In genomic region chr3:55449148-55449547, GRCm38 (mm10) we compare ENCODE assay signal across 39 mouse cellular contexts. TPM values are rescaled to one million over a fixed set of nuclear protein-coding genes. Genes with fewer than 3 reads are reported as not detected.
DNase-seq lines count a peak whose midpoint lies in the region; ATAC-seq and TF ChIP-seq lines count a peak whose summit lies in the region.
"Had no signal": no experiment of that assay in that cellular context is flagged by ENCODE, and none has a peak within 500 bp of the region (broad histone marks: within the 10 kb centered on the region; RNA-seq: fewer than 3 reads in every experiment).

No protein-coding gene starts in this region.

- TF ChIP-seq CTCF in kidney, postnatal 0 days (IDR thresholded peaks at IDR 0.05; ENCODE audit: low read depth) = peak; percentile 18; the same call in 1 of the 2 replicates
- peak; percentile 50 for TF ChIP-seq CTCF in midbrain, postnatal 0 days (IDR thresholded peaks at IDR 0.05)
- TF ChIP-seq CTCF in Patski (IDR thresholded peaks at IDR 0.05) = peak; percentile 53
- TF ChIP-seq CTCF in cortical plate, adult 2 months (IDR thresholded peaks at IDR 0.05; ENCODE audit: extremely low read depth, insufficient read depth, low read length) = peak; percentile 27; the same call in 1 of the 2 replicates

- no peak for DNase-seq in kidney, postnatal 0 days (ENCODE audit: low spot score)
- DNase-seq in kidney, postnatal 25 days = no peak
- DNase-seq in midbrain, postnatal 0 days (ENCODE audit: low spot score) = no peak
- no peak for DNase-seq in Patski (ENCODE audit: low read depth, low spot score)
- no peak for DNase-seq in urinary bladder, postnatal 14 days (ENCODE audit: low spot score)
- DNase-seq in adrenal gland, postnatal 36 days = no peak
- DNase-seq: adrenal gland, postnatal 10 days; cerebellum, adult 11-12 months; gastrocnemius, adult 2 months; gastrocnemius, postnatal 36 days; heart, adult 18-20 months; kidney, adult 2 months; liver, embryonic 13.5 days; lung, embryonic 14.5 days; lung, postnatal 14 days; right cerebral cortex, adult 18-20 months; spleen, adult 18-20 months had no signal

- no peak for ATAC-seq in kidney, postnatal 0 days (replicated peaks; ENCODE audit: low FRiP score, low read depth)
- ATAC-seq in midbrain, postnatal 0 days (ENCODE audit: low FRiP score) = no peak
- ATAC-seq in midbrain, embryonic 16.5 days = no peak
- no peak for ATAC-seq in Patski
- ATAC-seq: forebrain, embryonic 15.5 days; midbrain, embryonic 15.5 days had no signal

- POLR2A ChIA-PET in Patski (lab: Charles Lee) = no interaction called here

- no peak overlapping the region for H3K4me2 ChIP-seq in kidney, postnatal 0 days (ENCODE audit: low read length)
- no peak overlapping the region for H3K4me2 ChIP-seq in midbrain, postnatal 0 days (ENCODE audit: low read depth, low read length, poor library complexity, severe bottlenecking)
- no peak overlapping the region for H3K4me2 ChIP-seq in midbrain, embryonic 16.5 days (ENCODE audit: low read length)
- H3K4me2 ChIP-seq: forebrain, embryonic 15.5 days; heart, embryonic 12.5 days; hindbrain, embryonic 15.5 days; limb, embryonic 13.5 days; liver, embryonic 13.5 days; lung, embryonic 14.5 days; midbrain, embryonic 15.5 days; neural tube, embryonic 12.5 days had no signal

- no peaks in the 10 kb centered on the region for H3K4me1 ChIP-seq in kidney, postnatal 0 days (replicated peaks; ENCODE audit: insufficient read depth, low read length)
- no peaks in the 10 kb centered on the region; the same call in 1 of the 2 replicates for H3K4me1 ChIP-seq in midbrain, postnatal 0 days (ENCODE audit: insufficient read depth, low read length)
- H3K4me1 ChIP-seq in midbrain, embryonic 16.5 days (ENCODE audit: control insufficient read depth, insufficient read depth, low read length) = no peaks in the 10 kb centered on the region
- H3K4me1 ChIP-seq in cortical plate, adult 2 months (ENCODE audit: control insufficient read depth, insufficient read depth, low read length) = peaks cover 15% of the 10 kb centered on the region
- H3K4me1 ChIP-seq: heart, embryonic 12.5 days; limb, embryonic 13.5 days; liver, embryonic 13.5 days; midbrain, embryonic 10.5 days; midbrain, embryonic 15.5 days; neural tube, embryonic 12.5 days had no signal

- no peaks in the 10 kb centered on the region for H3K36me3 ChIP-seq in kidney, postnatal 0 days (ENCODE audit: insufficient read depth, low read length)
- no peaks in the 10 kb centered on the region for H3K36me3 ChIP-seq in midbrain, postnatal 0 days (ENCODE audit: insufficient read depth, low read length)
- peaks cover 3% of the 10 kb centered on the region; the same call in 1 of the 2 replicates for H3K36me3 ChIP-seq in midbrain, embryonic 16.5 days (ENCODE audit: control insufficient read depth, insufficient read depth, low read length)
- H3K36me3 ChIP-seq: forebrain, embryonic 15.5 days; heart, embryonic 12.5 days; liver, embryonic 13.5 days; midbrain, embryonic 10.5 days; midbrain, embryonic 15.5 days had no signal

- no peaks in the 10 kb centered on the region for H3K27me3 ChIP-seq in kidney, postnatal 0 days (ENCODE audit: insufficient read depth, low read length)
- H3K27me3 ChIP-seq in midbrain, postnatal 0 days (ENCODE audit: insufficient read depth, low read length) = no peaks in the 10 kb centered on the region
- no peaks in the 10 kb centered on the region for H3K27me3 ChIP-seq in midbrain, embryonic 16.5 days (ENCODE audit: control insufficient read depth, insufficient read depth, low read depth, low read length)
- no peaks in the 10 kb centered on the region for H3K27me3 ChIP-seq in Patski
- H3K27me3 ChIP-seq: CH12.LX; forebrain, embryonic 15.5 days; heart, embryonic 12.5 days; hindbrain, embryonic 15.5 days; limb, embryonic 13.5 days; liver, embryonic 13.5 days; midbrain, embryonic 15.5 days; neural tube, embryonic 12.5 days had no signal

- H3K9ac ChIP-seq in kidney, postnatal 0 days (ENCODE audit: low read depth, low read length) = no peak overlapping the region
- H3K9ac ChIP-seq in midbrain, postnatal 0 days (replicated peaks; ENCODE audit: low read length, poor library complexity, severe bottlenecking) = no peak overlapping the region
- no peak overlapping the region for H3K9ac ChIP-seq in midbrain, embryonic 16.5 days (ENCODE audit: low read depth, low read length)
- H3K9ac ChIP-seq: forebrain, embryonic 15.5 days; heart, embryonic 12.5 days; hindbrain, embryonic 15.5 days; limb, embryonic 13.5 days; liver, embryonic 13.5 days; lung, embryonic 14.5 days; midbrain, embryonic 15.5 days; neural tube, embryonic 12.5 days had no signal

- no peak overlapping the region for H3K4me3 ChIP-seq in kidney, postnatal 0 days (replicated peaks; ENCODE audit: low read depth, low read length)
- no peak overlapping the region for H3K4me3 ChIP-seq in midbrain, postnatal 0 days (ENCODE audit: low read depth, low read length)
- H3K4me3 ChIP-seq in midbrain, embryonic 16.5 days (ENCODE audit: low read depth, low read length) = no peak overlapping the region
- no peak overlapping the region for H3K4me3 ChIP-seq in cortical plate, adult 2 months (ENCODE audit: insufficient read depth, low read length)
- H3K4me3 ChIP-seq: forebrain, embryonic 15.5 days; gastrocnemius, adult 2 months; heart, embryonic 12.5 days; hindbrain, embryonic 15.5 days; limb, embryonic 13.5 days; liver, embryonic 13.5 days; midbrain, embryonic 10.5 days; midbrain, embryonic 15.5 days; myocyte; neural tube, embryonic 12.5 days had no signal

- in situ Hi-C loops in Patski (cut with MboI; ENCODE audit: low pct_unique_long_range_greater_than_20kb) = no loop called here

- CTCF ChIA-PET in Patski (lab: Charles Lee) = interaction anchor here (1.0 to 1.3 kb wide), 3 partner anchors 11 kb away, joined by 3 to 4 read pairs (median 4); no protein-coding TSS in a partner anchor

- WGBS in kidney, postnatal 0 days = 89% methylated on average over 2 of the region's 2 CpGs
- WGBS in midbrain, postnatal 0 days = 91% methylated on average over 2 of the region's 2 CpGs
- WGBS in midbrain, embryonic 16.5 days = 92% methylated on average over 2 of the region's 2 CpGs

- H3K27ac ChIP-seq in kidney, postnatal 0 days = no peak overlapping the region
- H3K27ac ChIP-seq in midbrain, postnatal 0 days (ENCODE audit: low read depth, low read length) = no peak overlapping the region
- H3K27ac ChIP-seq in midbrain, embryonic 16.5 days (ENCODE audit: low read length) = no peak overlapping the region
- H3K27ac ChIP-seq in cortical plate, adult 2 months (ENCODE audit: insufficient read depth, low read length) = no peak overlapping the region
- H3K27ac ChIP-seq: gastrocnemius, adult 2 months; limb, embryonic 13.5 days; liver, embryonic 13.5 days; midbrain, embryonic 10.5 days; midbrain, embryonic 15.5 days; neural tube, embryonic 12.5 days had no signal

- no peaks in the 10 kb centered on the region for H3K9me3 ChIP-seq in kidney, postnatal 0 days (replicated peaks; ENCODE audit: low read length)
- no peaks in the 10 kb centered on the region for H3K9me3 ChIP-seq in midbrain, postnatal 0 days (ENCODE audit: low read length)
- no peaks in the 10 kb centered on the region for H3K9me3 ChIP-seq in midbrain, embryonic 16.5 days (replicated peaks; ENCODE audit: control insufficient read depth, low read length, poor library complexity, severe bottlenecking)
- H3K9me3 ChIP-seq: forebrain, embryonic 15.5 days; heart, embryonic 12.5 days; hindbrain, embryonic 15.5 days; limb, embryonic 13.5 days; liver, embryonic 13.5 days; midbrain, embryonic 10.5 days; midbrain, embryonic 15.5 days; neural tube, embryonic 12.5 days had no signal

- no peak for TF ChIP-seq POLR2A in cortical plate, adult 2 months (IDR thresholded peaks at IDR 0.05; ENCODE audit: extremely low read depth, insufficient read depth, low read length)

RNA-seq across cellular contexts. Expression of gene Gm21954, which starts 22.9 kb away (rescaled TPM):
- not detected in 2 replicates for polyA plus RNA-seq in kidney, postnatal 0 days (2015; fragmentation: Nextera tagmentation; extraction: Ambion mirVana)
- total RNA-seq in midbrain, postnatal 0 days (2014; rRNA removed) = not detected in 2 replicates
- not detected in 2 replicates for polyA plus RNA-seq in midbrain, postnatal 0 days (2015; fragmentation: Nextera tagmentation; extraction: Ambion mirVana)
- polyA plus RNA-seq in midbrain, embryonic 16.5 days (2015; fragmentation: Nextera tagmentation; extraction: Ambion mirVana) = not detected in 2 replicates
- polyA plus RNA-seq in Patski (2021) = not detected
- not detected in 2 replicates for polyA plus RNA-seq in cortical plate, adult 2 months (2012; rRNA removed)
- total RNA-seq in adrenal gland, postnatal 36 days (2021) = not detected
- total RNA-seq: adrenal gland, postnatal 10 days; CH12.LX; gastrocnemius, adult 2 months; gastrocnemius, postnatal 36 days; heart, adult 18-20 months; hematopoietic stem cell, adult 5-6 weeks; layer of hippocampus, postnatal 10 days; left cerebral cortex, adult 8-10 months; left cerebral cortex, postnatal 36 days had no signal
- polyA plus RNA-seq: C2C12; embryonic facial prominence, embryonic 11.5 days; forebrain, embryonic 15.5 days; heart, embryonic 12.5 days; heart, postnatal 0 days; hindbrain, embryonic 15.5 days; intestine, embryonic 14.5 days; kidney, adult 2 months; kidney, embryonic 16.5 days; large intestine, adult 2 months; limb, embryonic 13.5 days; liver, embryonic 13.5 days; lung, embryonic 14.5 days; midbrain, embryonic 10.5 days; midbrain, embryonic 15.5 days; myocyte; neural tube, embryonic 12.5 days; stomach, embryonic 16.5 days had no signal
